Mouse (Mus musculus) heart, adult 11 months (tissue): ENCODE data around the gene Mgat3.
A peak's percentile ranks its signal among the peaks of the same experiment; 100 is the strongest.

ENCODE experiments used
- DNase-seq: peaks from one replicate; pipeline ENCODE4 v3.0.0; 2022

Gene Mgat3

DNA sequence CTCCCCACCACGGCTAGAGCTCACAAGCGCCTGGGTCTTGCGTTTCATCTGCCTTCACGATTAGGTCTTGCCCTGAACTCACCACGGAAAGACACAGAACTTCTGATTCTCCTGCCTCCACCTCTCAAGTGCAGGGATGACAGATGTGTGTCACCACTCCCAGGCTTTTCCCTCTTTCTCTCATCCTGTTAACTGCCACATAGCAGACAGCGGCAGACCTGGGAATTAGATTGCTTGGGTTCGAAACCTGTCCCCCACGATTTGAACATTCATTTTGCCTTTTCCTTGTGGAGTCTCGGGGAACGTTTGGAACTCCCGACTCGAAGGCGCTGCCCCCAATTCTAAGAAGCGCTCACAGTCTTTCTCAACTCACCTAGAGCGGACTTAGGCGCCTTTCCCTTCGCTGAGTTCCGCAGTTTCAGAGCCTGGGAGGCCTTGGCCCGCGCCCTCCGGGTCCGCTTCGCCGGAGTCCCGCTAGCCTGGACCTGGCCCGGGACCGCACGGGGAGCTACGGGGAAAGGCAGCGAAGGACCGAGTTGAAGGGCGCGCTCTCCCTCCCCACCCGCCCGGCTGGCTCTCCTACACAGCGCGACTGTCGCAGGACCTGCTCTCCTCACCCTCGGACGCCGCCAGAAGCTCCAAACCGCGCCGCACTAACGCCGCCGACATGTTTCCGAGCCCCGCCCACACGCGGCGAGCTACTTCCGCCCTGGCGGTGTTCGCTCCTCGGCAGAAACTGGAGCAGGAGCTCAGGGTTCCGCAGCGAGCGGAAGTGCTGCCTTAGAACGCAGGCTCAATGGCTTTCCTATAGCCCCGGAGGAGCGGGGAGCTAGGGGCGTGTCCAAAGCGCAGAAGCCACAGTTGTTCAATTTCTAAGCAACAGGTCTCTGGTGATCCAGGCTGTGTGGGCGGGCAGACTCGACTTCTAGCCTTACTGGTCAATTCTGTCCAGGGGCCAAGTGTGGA, 90.4 kb downstream of the Mgat3 start, which contains the start of gene Rps19bp1:
Rps19bp1 (minus strand) TSS at position 706 of the 966 bp plus-strand sequence.
- DNase-seq: peak; percentile 98
